Mouse (Mus musculus) MEL (cell line): Measurements from ENCODE around the gene Wdr18. TPM values are rescaled to one million over a fixed set of nuclear protein-coding genes. Genes with fewer than 3 reads are reported as not detected.

Experiments
- DNase-seq: peaks from one replicate; pipeline ENCODE4 v3.0.0; 2011; ENCODE audit warnings: low read depth, low spot score
- H3K27ac ChIP-seq: 2 replicates; pipeline ENCODE4 v1.5.1; 2012; ENCODE audit warnings: low read depth, mild to moderate bottlenecking, control low read depth, low read length, moderate library complexity; ENCODE audit not compliant: control insufficient read depth
- H3K27me3 ChIP-seq, 2 experiments: fragments of 150-350 bp in 1 of 2; sonication (generic) in 1 of 2; 2 replicates each; pipeline ENCODE4 v1.6.1; 2012; ENCODE audit warnings: low read length in 2 of 2, mild to moderate bottlenecking in 2 of 2, improper control_type of control experiment in 1 of 2, moderate library complexity in 1 of 2; ENCODE audit not compliant: insufficient read depth in 2 of 2, control insufficient read depth in 1 of 2
- H3K36me3 ChIP-seq, 2 experiments: 2 replicates each; pipeline ENCODE4 v1.6.1; 2012 to 2014; ENCODE audit warnings: low read length in 2 of 2, improper control_type of control experiment in 1 of 2, inconsistent platforms in 1 of 2, mild to moderate bottlenecking in 1 of 2; ENCODE audit not compliant: insufficient read depth in 2 of 2, control insufficient read depth in 1 of 2
- H3K4me1 ChIP-seq, 2 experiments: fragments of 150-350 bp in 1 of 2; sonication (generic) in 1 of 2; 2 replicates each; pipeline ENCODE4 v1.6.1; 2012; ENCODE audit warnings: low read length in 2 of 2, improper control_type of control experiment in 1 of 2, mild to moderate bottlenecking in 1 of 2; ENCODE audit not compliant: insufficient read depth in 2 of 2, control insufficient read depth in 1 of 2
- H3K4me3 ChIP-seq, 2 experiments: fragments of 150-350 bp in 1 of 2; sonication (generic) in 1 of 2; 2 replicates each; pipeline ENCODE4 v1.5.1; 2012; ENCODE audit warnings: low read depth in 2 of 2, low read length in 2 of 2, mild to moderate bottlenecking in 2 of 2, moderate library complexity in 2 of 2, control low read depth in 1 of 2, improper control_type of control experiment in 1 of 2; ENCODE audit not compliant: control insufficient read depth in 1 of 2, insufficient read depth in 1 of 2
- H3K79me2 ChIP-seq: 2 replicates; pipeline ENCODE4 v1.6.1; 2012; ENCODE audit warnings: mild to moderate bottlenecking, low read length, moderate library complexity; ENCODE audit not compliant: control insufficient read depth, poor library complexity, insufficient read depth
- H3K9ac ChIP-seq: 2 replicates; pipeline ENCODE4 v1.6.1; 2012; ENCODE audit warnings: low read depth, mild to moderate bottlenecking, control low read depth, low read length, moderate library complexity; ENCODE audit not compliant: control insufficient read depth, poor library complexity, severe bottlenecking
- H3K9me3 ChIP-seq: fragments of 150-350 bp; sonication (generic); replicated peaks from 2 replicates; pipeline ENCODE4 v1.6.1; 2012; ENCODE audit warnings: mild to moderate bottlenecking, low read length, improper control_type of control experiment, moderate library complexity; ENCODE audit not compliant: insufficient read depth
- ELF1 ChIP-seq: IDR thresholded peaks from 2 replicates; pipeline ENCODE4 v1.6.1; 2014; ENCODE audit warnings: low read depth, mild to moderate bottlenecking, inconsistent platforms, low read length, improper control_type of control experiment, moderate library complexity
- EP300 ChIP-seq, 2 experiments: IDR thresholded peaks; 2 replicates each; pipeline ENCODE4 v1.6.1; 2011; ENCODE audit warnings: improper control_type of control experiment in 2 of 2, low read length in 2 of 2, low read depth in 1 of 2, mild to moderate bottlenecking in 1 of 2
- ETS1 ChIP-seq: IDR thresholded peaks from 2 replicates; pipeline ENCODE4 v1.6.1; 2012; ENCODE audit warnings: low read depth, mild to moderate bottlenecking, inconsistent platforms, low read length, improper control_type of control experiment, moderate library complexity
- GABPA ChIP-seq: IDR thresholded peaks from 2 replicates; pipeline ENCODE4 v1.6.1; 2012; ENCODE audit warnings: low read depth, mild to moderate bottlenecking, inconsistent platforms, low read length, improper control_type of control experiment, moderate library complexity
- GATA1 ChIP-seq: IDR thresholded peaks from 2 replicates; pipeline ENCODE4 v1.6.1; 2011; ENCODE audit warnings: low read depth, low read length, improper control_type of control experiment
- HCFC1 ChIP-seq: IDR thresholded peaks from 2 replicates; pipeline ENCODE4 v1.6.1; 2012; ENCODE audit warnings: low read depth, mild to moderate bottlenecking, inconsistent platforms, low read length, improper control_type of control experiment, moderate library complexity
- JUND ChIP-seq: IDR thresholded peaks from 2 replicates; pipeline ENCODE4 v1.6.1; 2011; ENCODE audit warnings: low read depth, mild to moderate bottlenecking, improper control_type of control experiment, low read length
- KAT2A ChIP-seq: conservative IDR thresholded peaks from 2 replicates; pipeline ENCODE4 v1.6.1; 2012; ENCODE audit warnings: low read depth, low read length, improper control_type of control experiment, inconsistent platforms
- MAFK ChIP-seq: IDR thresholded peaks from 2 replicates; pipeline ENCODE4 v1.6.1; 2011; ENCODE audit warnings: low read depth, mild to moderate bottlenecking, low read length, improper control_type of control experiment, borderline replicate concordance
- MAX ChIP-seq: IDR thresholded peaks from 2 replicates; pipeline ENCODE4 v1.6.1; 2011; ENCODE audit warnings: low read length, improper control_type of control experiment
- MAZ ChIP-seq: IDR thresholded peaks from 2 replicates; pipeline ENCODE4 v1.6.1; 2012; ENCODE audit warnings: low read depth, mild to moderate bottlenecking, inconsistent platforms, low read length, improper control_type of control experiment
- MYB ChIP-seq: IDR thresholded peaks from 2 replicates; pipeline ENCODE4 v1.6.1; 2011; ENCODE audit warnings: mild to moderate bottlenecking, low read depth, low read length, improper control_type of control experiment
- POLR2AphosphoS5 ChIP-seq: IDR thresholded peaks from 2 replicates; pipeline ENCODE4 v1.6.1; 2012; ENCODE audit warnings: low read depth, borderline replicate concordance, mild to moderate bottlenecking, inconsistent platforms, low read length, moderate library complexity, mixed read lengths
- RAD21 ChIP-seq: IDR thresholded peaks from 2 replicates; pipeline ENCODE4 v1.6.1; 2011; ENCODE audit warnings: mild to moderate bottlenecking, low read depth, low read length, improper control_type of control experiment
- RCOR1 ChIP-seq: IDR thresholded peaks from 2 replicates; pipeline ENCODE4 v1.6.1; 2012; ENCODE audit warnings: low read depth, mild to moderate bottlenecking, inconsistent platforms, low read length, improper control_type of control experiment
- SMC3 ChIP-seq: IDR thresholded peaks from 2 replicates; pipeline ENCODE4 v1.6.1; 2011; ENCODE audit warnings: low read depth, low read length, improper control_type of control experiment
- TBP ChIP-seq: IDR thresholded peaks from 2 replicates; pipeline ENCODE4 v1.8.0; 2011; ENCODE audit warnings: low read depth, low read length, improper control_type of control experiment
- UBTF ChIP-seq: IDR thresholded peaks from 2 replicates; pipeline ENCODE4 v1.6.1; 2012; ENCODE audit warnings: low read depth, mild to moderate bottlenecking, inconsistent platforms, low read length, improper control_type of control experiment, moderate library complexity, borderline replicate concordance; ENCODE audit not compliant: insufficient read depth
- USF2 ChIP-seq, 2 experiments: IDR thresholded peaks; 2 replicates each; pipeline ENCODE4 v1.6.1; 2011 to 2012; ENCODE audit warnings: improper control_type of control experiment in 2 of 2, low read length in 2 of 2, borderline replicate concordance in 1 of 2, inconsistent platforms in 1 of 2, low read depth in 1 of 2, mild to moderate bottlenecking in 1 of 2; ENCODE audit not compliant: insufficient read depth in 1 of 2
- ZNF384 ChIP-seq: IDR thresholded peaks from 2 replicates; pipeline ENCODE4 v1.6.1; 2012; ENCODE audit warnings: low read depth, mild to moderate bottlenecking, inconsistent platforms, low read length, improper control_type of control experiment
- polyA plus RNA-seq, 2 experiments: library from polyadenylated mRNA; stranded (reverse) in 1 of 2; unstranded in 1 of 2; fragments of >175 nt in 1 of 2; fragments of >200 nt in 1 of 2; gene quantifications; 2 replicates each; pipeline versions ENCODE4 v1.2.1 to v1.2.4; 2012; ENCODE audit warnings: low replicate concordance in 2 of 2, low read depth in 1 of 2; ENCODE audit not compliant: insufficient read length in 2 of 2, insufficient read depth in 1 of 2, missing spikeins in 1 of 2
- total RNA-seq: library from RNA; depleted of rRNA; stranded (reverse); fragments of 300-350 nt; gene quantifications from 2 replicates; pipeline ENCODE4 v1.2.3, GENCODE M21; 2012

Gene Wdr18
- total and polyA plus RNA-seq, 3 experiments, result 89.5 to 107 TPM; not detected in 1

DNA sequence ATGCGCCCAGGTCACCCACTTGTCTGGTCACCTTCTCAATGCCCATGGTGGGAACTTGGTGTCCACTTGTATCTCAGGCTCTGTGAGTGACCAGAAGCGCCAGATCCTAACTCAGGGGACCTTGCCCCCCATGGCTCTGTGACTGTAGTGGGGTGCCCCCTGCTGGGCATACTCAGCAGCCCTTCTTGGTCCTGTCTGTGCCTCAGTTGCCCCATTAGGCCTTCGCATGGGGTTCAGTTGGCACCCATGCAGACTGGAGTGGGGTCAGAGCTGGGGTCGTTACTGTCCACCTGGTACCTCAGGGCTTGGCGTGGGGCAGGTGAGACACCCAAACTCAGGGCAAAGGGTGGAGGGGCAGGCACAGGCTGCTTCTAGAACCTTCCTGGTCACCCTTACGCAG, 6.0 kb upstream of the Wdr18 start (continued):
- TF ChIP-seq ELF1 (no peak), USF2 (IDR thresholded peaks at IDR 0.05; ENCODE audit: borderline replicate concordance in 1 of 2, insufficient read depth in 1 of 2, low read depth in 1 of 2, low read length in 2 of 2) (no peak), MAZ (no peak)

DNA sequence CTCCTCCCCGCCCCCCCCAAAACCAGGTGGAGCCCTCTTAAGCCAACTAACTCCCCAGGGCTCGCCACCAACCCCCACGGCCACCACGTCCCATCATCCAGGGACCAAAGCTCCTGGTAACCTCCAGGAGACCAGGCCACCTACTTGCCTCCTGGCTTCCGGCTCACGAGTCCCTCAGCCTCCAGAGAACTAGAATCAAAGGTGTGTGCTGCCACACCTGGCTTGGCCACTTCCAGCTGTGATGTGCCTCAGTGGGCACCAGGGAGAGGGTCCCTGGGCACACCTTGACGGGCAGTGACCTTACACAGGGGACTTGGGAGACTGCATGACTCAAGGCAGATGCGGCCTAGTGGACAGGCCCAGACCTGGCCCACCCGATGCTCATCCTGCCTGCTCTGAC, 4.3 kb upstream of the Wdr18 start:
- Histone ChIP-seq H3K9ac (no peak overlapping the region), H3K27ac (no peak overlapping the region)
- no peak for DNase-seq

DNA sequence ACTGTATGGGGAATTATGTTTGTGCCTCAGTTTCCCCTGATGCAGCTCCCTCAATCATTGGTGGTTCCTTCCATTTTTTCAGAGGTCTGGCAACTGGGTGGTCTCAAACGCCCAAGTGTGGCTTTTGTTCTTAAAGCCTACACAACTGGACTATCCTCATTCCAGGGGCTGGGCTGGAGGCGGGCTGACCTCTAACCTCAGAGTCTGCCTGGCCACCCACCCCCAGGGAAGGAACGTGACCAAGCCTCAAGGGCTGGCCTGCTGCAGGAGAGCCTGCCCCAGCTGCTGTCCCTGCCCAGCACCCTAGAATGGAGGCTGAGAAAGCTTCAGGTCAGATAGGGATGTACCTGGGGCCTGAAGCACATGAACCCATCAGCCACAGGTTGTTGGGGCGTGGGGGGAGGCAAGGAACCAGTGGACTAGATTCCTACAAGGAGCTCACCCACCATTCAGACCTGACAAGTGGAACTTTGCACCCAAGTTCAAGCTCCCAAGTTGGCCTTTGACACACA, 3.3 kb upstream of the Wdr18 start:
- peaks cover 0 to 8% of the 10 kb centered on the region in 2 experiments; a peak in 1 of 4 replicates for H3K36me3 ChIP-seq
- peaks cover 0 to 12% of the 10 kb centered on the region in 2 experiments; a peak in 3 of 4 replicates for H3K4me1 ChIP-seq
- H3K9me3 ChIP-seq, result no peaks in the 10 kb centered on the region
- H3K4me3 ChIP-seq, result no peak overlapping the region
- H3K9ac ChIP-seq, result no peak overlapping the region
- H3K79me2 ChIP-seq, result peaks cover 11% of the 10 kb centered on the region
- TF ChIP-seq GABPA, result no peak
- TF ChIP-seq ZNF384, result no peak
- TF ChIP-seq MAX, result no peak
- TF ChIP-seq ETS1, result no peak
- TF ChIP-seq KAT2A, result no peak
- no peak for TF ChIP-seq MAFK
- no peak for TF ChIP-seq GATA1
- no peak for TF ChIP-seq ELF1
- TF ChIP-seq RCOR1, result no peak
- TF ChIP-seq SMC3, result no peak
- no peak for TF ChIP-seq UBTF
- TF ChIP-seq MAZ, result no peak
- no peak for TF ChIP-seq MYB
- no peak for TF ChIP-seq HCFC1
- TF ChIP-seq EP300 (IDR thresholded peaks at IDR 0.05; ENCODE audit: low read depth in 1 of 2, low read length in 2 of 2), result no peak
- TF ChIP-seq JUND, result no peak
- TF ChIP-seq TBP, result no peak
- no peak for DNase-seq
- H3K27me3 ChIP-seq, result no peaks in the 10 kb centered on the region
- H3K27ac ChIP-seq, result no peak overlapping the region

More for the DNA sequence above, 4.3 kb upstream of the Wdr18 start:
- Histone ChIP-seq H3K27me3 (no peaks in the 10 kb centered on the region), H3K79me2 (peaks cover 7% of the 10 kb centered on the region), H3K4me3 (no peak overlapping the region), H3K36me3 (no peaks in the 10 kb centered on the region), H3K9me3 (no peaks in the 10 kb centered on the region), H3K4me1 (peaks cover 0 to 2% of the 10 kb centered on the region in 2 experiments; a peak in 1 of 4 replicates)
- TF ChIP-seq SMC3, result no peak
- no peak for TF ChIP-seq POLR2AphosphoS5
- TF ChIP-seq EP300 (IDR thresholded peaks at IDR 0.05; ENCODE audit: low read depth in 1 of 2, low read length in 2 of 2), result no peak
- TF ChIP-seq MAZ, result no peak
- no peak for TF ChIP-seq RAD21
